Mouse (Mus musculus) kidney, embryonic 14.5 days (tissue): ENCODE results near the gene Zbtb16. TPM values are rescaled to one million over a fixed set of nuclear protein-coding genes. Genes with fewer than 3 reads are reported as not detected.

Experiments used
- ATAC-seq: fragments of 200-750 bp; cut with Nextera tagmentation; 2 replicates; pipeline ENCODE4 v1.8.0; 2017; ENCODE audit warnings: moderate number of reproducible peaks, mild to moderate bottlenecking, moderate TSS enrichment, moderate library complexity; ENCODE audit not compliant: low FRiP score, low TSS enrichment
- H3K27ac ChIP-seq: fragments of 300-500 bp; sonication (generic); 2 replicates; pipeline ENCODE4 v1.5.1; 2014; ENCODE audit warnings: low read depth, mild to moderate bottlenecking, low read length, moderate library complexity, mixed read lengths
- H3K27me3 ChIP-seq: fragments of 300-500 bp; sonication (generic); 2 replicates; pipeline ENCODE4 v1.6.1; 2014; ENCODE audit warnings: mild to moderate bottlenecking, low read length; ENCODE audit not compliant: control insufficient read depth, insufficient read depth
- H3K36me3 ChIP-seq: fragments of 300-500 bp; sonication (generic); 2 replicates; pipeline ENCODE4 v1.6.1; 2014; ENCODE audit warnings: low read length, mixed read lengths; ENCODE audit not compliant: control insufficient read depth, insufficient read depth
- H3K4me1 ChIP-seq: fragments of 300-500 bp; sonication (generic); 2 replicates; pipeline ENCODE4 v1.6.1; 2014; ENCODE audit warnings: low read length, mixed read lengths; ENCODE audit not compliant: control insufficient read depth, insufficient read depth
- H3K4me2 ChIP-seq: fragments of 300-500 bp; sonication (generic); replicated peaks from 2 replicates; pipeline ENCODE4 v1.6.1; 2014; ENCODE audit warnings: low read depth, mild to moderate bottlenecking, low read length
- H3K4me3 ChIP-seq: fragments of 300-500 bp; sonication (generic); 2 replicates; pipeline ENCODE4 v1.5.1; 2014; ENCODE audit warnings: mild to moderate bottlenecking, low read length
- H3K9ac ChIP-seq: fragments of 300-500 bp; sonication (generic); 2 replicates; pipeline ENCODE4 v1.6.1; 2014; ENCODE audit warnings: low read depth, mild to moderate bottlenecking, low read length, moderate library complexity
- H3K9me3 ChIP-seq: fragments of 300-500 bp; sonication (generic); 2 replicates; pipeline ENCODE4 v1.6.1; 2016; ENCODE audit warnings: low read length; ENCODE audit not compliant: control insufficient read depth
- WGBS: fragments of 180-500 bp; shearing (Covaris S2); extraction: QIAGEN DNeasy Blood & Tissue Kit; methylation state at CpG from one replicate; pipeline ENCODE4 v1.1.7; 2014; 5-methylcytosine and 5-hydroxymethylcytosine counted together
- polyA plus RNA-seq: library from polyadenylated mRNA; unstranded; fragments of >200 nt; fragmentation: Nextera tagmentation; extraction: Ambion mirVana; gene quantifications from 2 replicates; pipeline ENCODE4 v1.2.1, GENCODE M21; 2014

Gene Zbtb16
- polyA plus RNA-seq, 1 experiment from 2014 or later = 0.49 TPM

DNA sequence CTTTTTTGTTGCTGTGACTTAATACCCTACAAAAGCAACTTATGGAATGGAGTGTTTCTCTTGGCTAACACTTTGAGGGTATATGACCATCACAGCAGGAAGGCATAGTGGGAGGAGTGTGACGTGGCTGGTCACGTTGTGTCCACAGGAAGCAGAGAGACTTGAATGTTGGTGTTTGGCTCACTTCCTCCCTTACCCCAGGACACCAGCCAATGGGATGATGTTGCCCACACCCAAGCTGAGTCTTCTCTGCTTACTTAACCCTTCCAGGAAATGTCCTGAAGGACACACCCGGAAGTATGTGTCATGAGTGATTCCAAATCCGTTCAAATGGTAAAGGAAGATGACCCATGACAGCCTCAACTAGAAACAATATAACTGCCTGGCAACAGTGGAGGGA is 226.3 kb downstream of the Zbtb16 start:
- no peaks in the 10 kb centered on the region for H3K9me3 ChIP-seq
- no peaks in the 10 kb centered on the region for H3K4me1 ChIP-seq
- no peak overlapping the region for H3K4me2 ChIP-seq
- ATAC-seq = no peak
- 53% methylated on average over 4 of the region's 4 CpGs for WGBS
- H3K27ac ChIP-seq = no peak overlapping the region
- H3K4me3 ChIP-seq = no peak overlapping the region
- H3K36me3 ChIP-seq = no peaks in the 10 kb centered on the region
- H3K9ac ChIP-seq = no peak overlapping the region
- H3K27me3 ChIP-seq = no peaks in the 10 kb centered on the region

DNA sequence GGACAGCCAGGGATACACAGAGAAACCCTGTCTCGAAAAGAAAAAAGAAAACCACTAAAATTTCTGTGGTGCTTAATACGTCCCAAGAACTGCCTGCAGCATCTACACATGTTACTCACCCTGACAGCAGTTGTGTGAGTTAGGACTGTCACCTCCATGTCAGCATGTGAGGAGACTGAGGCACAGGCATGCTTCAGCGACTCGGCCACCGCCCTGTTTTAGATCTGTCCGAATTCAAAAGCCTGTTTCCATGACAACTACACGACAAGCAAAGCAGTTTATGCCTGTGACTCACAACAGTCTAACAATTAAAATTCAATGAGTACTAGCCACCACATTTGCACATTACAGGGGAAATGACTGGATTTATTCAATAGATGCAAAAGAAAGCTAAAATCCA is 228.6 kb downstream of the Zbtb16 start:
- Histone ChIP-seq H3K4me2 (no peak overlapping the region), H3K4me3 (no peak overlapping the region), H3K9ac (no peak overlapping the region), H3K4me1 (no peaks in the 10 kb centered on the region), H3K9me3 (no peaks in the 10 kb centered on the region), H3K36me3 (no peaks in the 10 kb centered on the region), H3K27ac (no peak overlapping the region), H3K27me3 (no peaks in the 10 kb centered on the region)
- 70% methylated on average over 7 of the region's 7 CpGs for WGBS
- no peak for ATAC-seq

DNA sequence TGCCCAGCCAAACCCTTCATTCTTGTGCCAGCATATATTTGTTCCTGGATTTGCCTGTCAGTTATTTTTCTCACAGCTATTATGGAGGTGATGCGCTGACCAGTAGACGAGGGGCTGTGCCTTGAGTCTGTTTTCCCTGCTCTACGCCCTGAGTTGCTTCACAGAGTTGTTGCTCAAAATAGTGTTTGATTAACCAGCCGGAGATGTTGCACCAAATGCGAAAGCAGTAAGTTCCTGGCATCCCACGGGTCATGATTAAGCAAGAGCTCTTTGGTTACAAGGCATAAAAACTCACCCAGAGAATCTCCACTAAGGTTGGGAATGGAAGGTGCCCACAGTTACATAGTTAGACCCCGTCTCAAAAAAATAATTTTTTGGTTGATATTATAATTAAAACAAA is 229.9 kb downstream of the Zbtb16 start:
- H3K36me3 ChIP-seq = no peaks in the 10 kb centered on the region
- no peak overlapping the region for H3K4me2 ChIP-seq
- H3K4me3 ChIP-seq = no peak overlapping the region
- H3K9me3 ChIP-seq = no peaks in the 10 kb centered on the region
- H3K27ac ChIP-seq = no peak overlapping the region
- 76% methylated on average over 7 of the region's 7 CpGs for WGBS
- no peak overlapping the region for H3K9ac ChIP-seq
- no peaks in the 10 kb centered on the region for H3K27me3 ChIP-seq
- no peaks in the 10 kb centered on the region for H3K4me1 ChIP-seq
- ATAC-seq = no peak

DNA sequence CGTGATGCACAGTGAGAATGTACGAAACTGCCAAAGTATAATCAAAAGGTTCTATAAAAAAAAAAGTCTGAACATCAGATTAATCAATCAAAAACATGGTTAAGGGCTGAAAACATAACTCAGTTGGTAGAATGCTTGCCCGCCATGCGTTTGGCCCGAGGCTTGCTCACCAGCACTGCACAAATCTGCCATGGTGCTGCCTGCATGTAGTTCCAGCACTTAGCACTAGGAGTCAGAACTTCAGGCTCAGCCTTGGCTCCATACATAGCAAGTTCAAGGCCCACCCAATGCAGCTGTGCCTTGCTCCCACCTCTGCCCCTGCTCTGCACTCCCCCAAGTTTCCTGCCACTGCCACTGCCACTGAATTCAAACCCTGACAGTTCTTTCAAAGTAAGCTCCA is 230.3 kb downstream of the Zbtb16 start:
- Histone ChIP-seq H3K27ac (no peak overlapping the region), H3K4me1 (no peaks in the 10 kb centered on the region), H3K36me3 (no peaks in the 10 kb centered on the region), H3K4me2 (no peak overlapping the region), H3K4me3 (no peak overlapping the region), H3K27me3 (no peaks in the 10 kb centered on the region), H3K9me3 (no peaks in the 10 kb centered on the region), H3K9ac (no peak overlapping the region)
- 93% methylated on average over 5 of the region's 5 CpGs for WGBS
- no peak for ATAC-seq

DNA sequence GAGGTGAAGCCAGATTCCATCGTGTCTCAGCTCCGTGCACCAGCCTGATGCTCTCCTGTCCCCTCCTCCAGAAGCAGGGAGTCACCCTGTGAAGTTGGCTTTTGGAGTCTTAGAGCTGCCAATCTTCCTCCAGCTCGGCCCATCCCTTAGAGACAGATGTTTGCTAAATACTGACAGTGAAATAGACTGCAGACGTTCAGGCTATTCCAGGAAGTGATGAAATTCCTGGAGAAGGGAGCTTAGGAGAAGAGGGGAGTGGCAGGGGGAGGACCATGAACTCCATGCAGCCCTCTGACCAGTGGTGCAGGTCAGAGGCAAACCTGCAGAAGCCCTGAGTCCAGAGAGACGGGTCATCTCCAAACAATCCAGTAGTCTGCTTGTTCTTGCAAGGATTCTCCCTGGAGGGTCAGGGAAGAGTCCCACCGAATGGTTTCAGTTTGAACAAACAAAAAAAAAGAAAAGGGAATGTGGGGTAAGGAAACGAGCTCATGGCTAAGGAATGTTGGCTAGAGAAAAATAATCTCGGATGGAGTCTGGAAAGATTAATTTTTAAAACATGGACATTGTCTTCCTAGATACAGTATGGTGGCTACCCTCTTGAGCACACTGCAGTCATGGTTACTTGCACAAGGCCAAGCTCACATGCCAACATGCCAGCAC is 231.0 kb downstream of the Zbtb16 start, which contains the start of gene Nnmt:
TSS of gene Nnmt (minus strand) at position 215 of the 660 bp plus-strand sequence.
- Histone ChIP-seq H3K27ac (no peak within 1 kb of the TSS), H3K4me2 (0 out of 2 replicates have a peak within 1 kb of the TSS, but pooled peaks have one; percentile 0)
- WGBS = 36% methylated on average over 8 of the region's 8 CpGs

More for the DNA sequence above, 231.0 kb downstream of the Zbtb16 start, which contains the start of gene Nnmt:
- H3K27me3 ChIP-seq = no peaks in the 10 kb centered on the region
- ATAC-seq = no peak
- H3K9me3 ChIP-seq = no peaks in the 10 kb centered on the region
- H3K4me1 ChIP-seq = no peaks in the 10 kb centered on the region
- H3K36me3 ChIP-seq = no peaks in the 10 kb centered on the region
- H3K9ac ChIP-seq = no peak within 1 kb of the TSS
- no peak within 1 kb of the TSS for H3K4me3 ChIP-seq

Other genes starting within 250 kb of the Zbtb16 start
- gene Nnmt, start 231.1 kb downstream of the Zbtb16 start, polyA plus RNA-seq = 0.55 and 1.7 TPM in 2 replicates
- gene Htr3a, start 74.9 kb upstream of the Zbtb16 start, polyA plus RNA-seq = 0.45 and 0.54 TPM in 2 replicates
- not detected in 2 replicates for gene Htr3b, start 128.8 kb upstream of the Zbtb16 start, polyA plus RNA-seq
- gene Usp28, start 149.2 kb upstream of the Zbtb16 start, polyA plus RNA-seq = 19.2 and 32.4 TPM in 2 replicates
- gene Zw10, start 219.4 kb upstream of the Zbtb16 start, polyA plus RNA-seq = 30.2 and 48.2 TPM in 2 replicates
- gene Tmprss5, start 245.0 kb upstream of the Zbtb16 start, polyA plus RNA-seq = 0.19 and 0.26 TPM in 2 replicates